Mouse (Mus musculus) liver, embryonic 11.5 days (tissue): Measurements from ENCODE around the gene 6030468B19Rik. TPM values are rescaled to one million over a fixed set of nuclear protein-coding genes. Genes with fewer than 3 reads are reported as not detected.

Experiments used
- ATAC-seq: fragments of 200-750 bp; cut with Nextera tagmentation; replicated peaks from 2 replicates; pipeline ENCODE4 v1.8.0; 2017; ENCODE audit warnings: moderate number of reproducible peaks, mild to moderate bottlenecking, moderate TSS enrichment, moderate library complexity; ENCODE audit not compliant: low FRiP score
- DNase-seq: peaks from one replicate; pipeline ENCODE4 v3.0.0-alpha.2; 2017; ENCODE audit warnings: low spot score
- H3K27ac ChIP-seq: fragments of 300-500 bp; sonication (generic); 2 replicates; pipeline ENCODE4 v1.5.1; 2014; ENCODE audit warnings: mild to moderate bottlenecking, low read depth, low read length, control low read depth
- H3K27me3 ChIP-seq: fragments of 300-500 bp; sonication (generic); replicated peaks from 2 replicates; pipeline ENCODE4 v1.6.1; 2014; ENCODE audit warnings: low read length, mixed read lengths; ENCODE audit not compliant: control insufficient read depth, insufficient read depth
- H3K36me3 ChIP-seq: fragments of 300-500 bp; sonication (generic); 2 replicates; pipeline ENCODE4 v1.6.1; 2014; ENCODE audit warnings: mild to moderate bottlenecking, low read length, moderate library complexity, mixed read lengths; ENCODE audit not compliant: control insufficient read depth, insufficient read depth
- H3K4me1 ChIP-seq: fragments of 300-500 bp; sonication (generic); replicated peaks from 2 replicates; pipeline ENCODE4 v1.6.1; 2014; ENCODE audit warnings: low read length, mixed read lengths; ENCODE audit not compliant: control insufficient read depth, insufficient read depth
- H3K4me2 ChIP-seq: fragments of 300-500 bp; sonication (generic); 2 replicates; pipeline ENCODE4 v1.6.1; 2014; ENCODE audit warnings: mild to moderate bottlenecking, control low read depth, moderate library complexity
- H3K4me3 ChIP-seq: fragments of 300-500 bp; sonication (generic); 2 replicates; pipeline ENCODE4 v1.5.1; 2014; ENCODE audit warnings: low read depth, low read length, control low read depth
- H3K9ac ChIP-seq: fragments of 300-500 bp; sonication (generic); 2 replicates; pipeline ENCODE4 v1.6.1; 2014; ENCODE audit warnings: low read depth, low read length, control low read depth
- H3K9me3 ChIP-seq: fragments of 300-500 bp; sonication (generic); 2 replicates; pipeline ENCODE4 v1.6.1; 2016; ENCODE audit warnings: low read length, inconsistent platforms, mixed read lengths; ENCODE audit not compliant: control insufficient read depth
- WGBS: fragments of 180-500 bp; shearing (Covaris S2); extraction: QIAGEN DNeasy Blood & Tissue Kit; methylation state at CpG from one replicate; pipeline ENCODE4 v1.1.7; 2014; 5-methylcytosine and 5-hydroxymethylcytosine counted together
- polyA plus RNA-seq: library from polyadenylated mRNA; unstranded; fragments of >200 nt; fragmentation: Nextera tagmentation; extraction: Ambion mirVana; gene quantifications from 2 replicates; pipeline ENCODE4 v1.2.1, GENCODE M21; 2014

Gene 6030468B19Rik
- 49.3 and 54.3 TPM in 2 replicates for polyA plus RNA-seq

GRCm38 (mm10) chr11:117797511-117798159, at the start of gene 6030468B19Rik:
TSS of gene 6030468B19Rik (plus strand) at chr11:117797660.
- Histone ChIP-seq H3K27me3 (no peaks in the 10 kb centered on the region), H3K27ac (peak within 1 kb of the TSS; percentile 87), H3K4me2 (peak within 1 kb of the TSS; percentile 82), H3K36me3 (no peaks in the 10 kb centered on the region), H3K9ac (peak within 1 kb of the TSS; percentile 66), H3K4me3 (peak within 1 kb of the TSS; percentile 52), H3K9me3 (no peaks in the 10 kb centered on the region), H3K4me1 (peaks cover 47% of the 10 kb centered on the region)
- ATAC-seq (peak; percentile 94), DNase-seq (peak; percentile 74)
- WGBS, result 24% methylated on average over 9 of the region's 9 CpGs

GRCm38 (mm10) chr11:117748628-117749027, 48.8 kb upstream of the 6030468B19Rik start:
- no peak for ATAC-seq
- Histone ChIP-seq H3K4me2 (no peak overlapping the region), H3K9ac (no peak overlapping the region), H3K36me3 (peaks cover 23% of the 10 kb centered on the region), H3K27ac (no peak overlapping the region), H3K27me3 (no peaks in the 10 kb centered on the region), H3K9me3 (no peaks in the 10 kb centered on the region), H3K4me1 (no peaks in the 10 kb centered on the region), H3K4me3 (no peak overlapping the region)
- 81% methylated on average over 4 of the region's 4 CpGs for WGBS
- no peak for DNase-seq

- H3K27ac ChIP-seq, result no peak overlapping the region
- ATAC-seq, result no peak
- no peaks in the 10 kb centered on the region for H3K27me3 ChIP-seq
Observed at GRCm38 (mm10) chr11:117749414-117749813, 48.0 kb upstream of the 6030468B19Rik start.

GRCm38 (mm10) chr11:117751544-117751943, 45.9 kb upstream of the 6030468B19Rik start:
- no peaks in the 10 kb centered on the region for H3K9me3 ChIP-seq
- H3K36me3 ChIP-seq, result peaks cover 29% of the 10 kb centered on the region
- H3K4me1 ChIP-seq, result no peaks in the 10 kb centered on the region
- ATAC-seq (no peak), DNase-seq (no peak)
- H3K9ac ChIP-seq, result no peak overlapping the region
- no peak overlapping the region for H3K4me2 ChIP-seq
- no peaks in the 10 kb centered on the region for H3K27me3 ChIP-seq
- H3K4me3 ChIP-seq, result no peak overlapping the region
- 87% methylated on average over 6 of the region's 6 CpGs for WGBS
- H3K27ac ChIP-seq, result no peak overlapping the region

More at GRCm38 (mm10) chr11:117749414-117749813, 48.0 kb upstream of the 6030468B19Rik start:
- Histone ChIP-seq H3K4me2 (no peak overlapping the region), H3K4me1 (no peaks in the 10 kb centered on the region), H3K9me3 (no peaks in the 10 kb centered on the region), H3K4me3 (no peak overlapping the region), H3K9ac (no peak overlapping the region), H3K36me3 (peaks cover 24% of the 10 kb centered on the region; the same call in 1 of the 2 replicates)
- no peak for DNase-seq
- WGBS, result 89% methylated on average over 10 of the region's 10 CpGs

DNA sequence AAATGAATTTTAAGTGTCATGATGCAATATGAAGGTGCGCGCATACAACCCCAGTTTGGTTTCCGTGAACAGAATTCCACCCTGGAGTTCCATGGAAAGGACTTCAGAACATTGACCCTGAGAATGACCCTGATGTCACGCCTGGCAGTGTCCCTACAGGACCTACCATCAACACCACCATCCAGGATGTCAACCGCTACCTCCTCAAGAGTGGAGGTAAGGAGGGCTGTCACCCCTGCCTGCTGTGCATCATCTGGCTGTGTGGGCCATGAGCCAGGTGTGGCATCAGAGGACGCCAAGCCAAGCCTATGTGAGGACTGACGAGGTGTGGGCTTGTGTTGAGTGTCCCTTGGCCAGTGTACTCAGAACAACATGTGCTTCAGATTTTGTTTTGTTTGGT, 41.6 kb upstream of the 6030468B19Rik start:
- no peak for DNase-seq
- no peak overlapping the region for H3K27ac ChIP-seq
- no peaks in the 10 kb centered on the region for H3K4me1 ChIP-seq
- WGBS, result 96% methylated on average over 7 of the region's 7 CpGs
- no peaks in the 10 kb centered on the region for H3K27me3 ChIP-seq
- H3K4me3 ChIP-seq, result no peak overlapping the region
- no peak overlapping the region for H3K4me2 ChIP-seq
- H3K9ac ChIP-seq, result no peak overlapping the region
- peaks cover 39% of the 10 kb centered on the region for H3K36me3 ChIP-seq
- no peaks in the 10 kb centered on the region for H3K9me3 ChIP-seq
- no peak for ATAC-seq

DNA sequence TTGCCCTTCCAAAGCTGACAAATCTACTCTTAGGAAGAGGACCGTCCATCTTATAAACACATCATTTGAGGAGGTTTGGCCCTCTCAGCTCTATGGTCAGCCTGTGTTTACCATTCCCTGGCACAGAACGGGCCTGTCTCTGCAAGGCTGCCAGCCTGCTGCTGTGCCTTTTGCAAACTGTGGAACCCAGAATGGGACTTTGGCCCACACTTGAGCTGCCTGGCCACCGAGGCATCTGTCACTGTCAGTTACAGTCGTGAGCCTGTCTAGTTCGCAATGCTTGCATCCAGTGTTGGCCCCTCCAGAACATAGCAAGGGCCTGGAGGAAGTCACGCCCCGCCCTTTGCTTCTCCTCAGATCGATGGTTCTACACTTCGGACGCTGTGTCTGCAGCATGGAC, 38.2 kb upstream of the 6030468B19Rik start:
- 90% methylated on average over 10 of the region's 10 CpGs for WGBS

GRCm38 (mm10) chr11:117760374-117761119, 36.9 kb upstream of the 6030468B19Rik start:
- H3K27me3 ChIP-seq, result no peaks in the 10 kb centered on the region
- H3K4me2 ChIP-seq, result no peak overlapping the region
- H3K4me1 ChIP-seq, result no peaks in the 10 kb centered on the region
- H3K9me3 ChIP-seq, result no peaks in the 10 kb centered on the region
- H3K36me3 ChIP-seq, result peaks cover 43% of the 10 kb centered on the region
- 91% methylated on average over 26 of the region's 26 CpGs for WGBS
- no peak for ATAC-seq
- no peak overlapping the region for H3K27ac ChIP-seq
- H3K4me3 ChIP-seq, result no peak overlapping the region
- DNase-seq, result no peak
- H3K9ac ChIP-seq, result no peak overlapping the region

More for the DNA sequence above, 38.2 kb upstream of the 6030468B19Rik start:
- no peak for ATAC-seq
- Histone ChIP-seq H3K4me2 (no peak overlapping the region), H3K27me3 (no peaks in the 10 kb centered on the region), H3K9me3 (no peaks in the 10 kb centered on the region), H3K4me1 (no peaks in the 10 kb centered on the region), H3K36me3 (peaks cover 37% of the 10 kb centered on the region), H3K9ac (no peak overlapping the region), H3K4me3 (no peak overlapping the region), H3K27ac (no peak overlapping the region)
- no peak for DNase-seq

DNA sequence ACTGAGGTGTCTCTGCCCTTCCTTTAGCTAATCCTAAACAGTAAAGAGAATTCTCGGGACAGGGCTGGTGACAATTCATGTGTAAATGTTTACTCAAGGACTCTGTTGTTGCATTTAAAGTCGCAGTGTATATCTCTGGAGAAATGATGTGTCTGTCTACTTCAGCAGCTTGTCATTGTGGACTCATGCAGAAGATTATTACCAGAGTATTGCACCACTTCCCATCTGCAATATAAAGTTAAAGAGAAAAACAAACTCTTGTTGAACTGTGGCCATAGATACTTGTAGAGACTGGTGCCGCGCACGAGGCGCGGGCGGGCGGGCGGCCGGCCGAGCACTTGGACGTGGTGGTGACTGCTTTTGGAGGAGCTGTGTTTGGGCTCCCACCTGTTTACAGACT, 35.7 kb upstream of the 6030468B19Rik start:
- H3K27ac ChIP-seq, result no peak overlapping the region
- H3K27me3 ChIP-seq, result no peaks in the 10 kb centered on the region
- peaks cover 43% of the 10 kb centered on the region for H3K36me3 ChIP-seq
- no peak overlapping the region for H3K4me3 ChIP-seq
- H3K4me2 ChIP-seq, result no peak overlapping the region
- DNase-seq, result no peak
- no peaks in the 10 kb centered on the region for H3K9me3 ChIP-seq
- WGBS, result 90% methylated on average over 13 of the region's 13 CpGs
- no peak overlapping the region for H3K9ac ChIP-seq
- H3K4me1 ChIP-seq, result no peaks in the 10 kb centered on the region
- no peak for ATAC-seq
